Mouse (Mus musculus): ENCODE measurements around the gene Rcn1.

Rcn1 gene

GRCm38 (mm10) chr2:105336314-105337027 is 62.6 kb downstream of the Rcn1 start:
- CTCF ChIA-PET = interaction anchor here (0.6 kb wide), 1 partner anchor 920 kb away, joined by 3 read pairs; no protein-coding TSS in a partner anchor

All from spleen, embryonic (tissue).